Mouse (Mus musculus) limb, embryonic 15.5 days (tissue): Measurements from ENCODE around the gene Dnase2b. TPM values are rescaled to one million over a fixed set of nuclear protein-coding genes. Genes with fewer than 3 reads are reported as not detected.

Experiments
- ATAC-seq: fragments of 200-750 bp; cut with Nextera tagmentation; 2 replicates; pipeline ENCODE4 v1.8.0; 2017; ENCODE audit warnings: low read depth, moderate TSS enrichment; ENCODE audit not compliant: insufficient number of reproducible peaks, low FRiP score, low TSS enrichment
- H3K27ac ChIP-seq: fragments of 300-500 bp; sonication (generic); 2 replicates; pipeline ENCODE4 v1.5.1; 2015; ENCODE audit warnings: moderate library complexity, mild to moderate bottlenecking, inconsistent platforms
- H3K27me3 ChIP-seq: fragments of 300-500 bp; sonication (generic); 2 replicates; pipeline ENCODE4 v1.6.1; 2015; ENCODE audit warnings: inconsistent platforms
- H3K36me3 ChIP-seq: fragments of 300-500 bp; sonication (generic); 2 replicates; pipeline ENCODE4 v1.6.1; 2015; ENCODE audit warnings: inconsistent platforms
- H3K4me1 ChIP-seq: fragments of 300-500 bp; sonication (generic); 2 replicates; pipeline ENCODE4 v1.6.1; 2015; ENCODE audit warnings: inconsistent platforms
- H3K4me2 ChIP-seq: fragments of 300-500 bp; sonication (generic); 2 replicates; pipeline ENCODE4 v1.6.1; 2015; ENCODE audit warnings: mild to moderate bottlenecking, inconsistent platforms
- H3K4me3 ChIP-seq: fragments of 300-500 bp; sonication (generic); 2 replicates; pipeline ENCODE4 v1.5.1; 2015; ENCODE audit warnings: mild to moderate bottlenecking, inconsistent platforms
- H3K9ac ChIP-seq: fragments of 300-500 bp; sonication (generic); 2 replicates; pipeline ENCODE4 v1.6.1; 2015; ENCODE audit warnings: inconsistent platforms
- H3K9me3 ChIP-seq: fragments of 300-500 bp; sonication (generic); 2 replicates; pipeline ENCODE4 v1.6.1; 2016; ENCODE audit warnings: inconsistent platforms
- WGBS: fragments of 180-500 bp; shearing (Covaris S2); methylation state at CpG from one replicate; pipeline ENCODE4 v1.1.7; 2015; 5-methylcytosine and 5-hydroxymethylcytosine counted together
- polyA plus RNA-seq: library from polyadenylated mRNA; unstranded; fragments of >200 nt; fragmentation: Nextera tagmentation; extraction: Ambion mirVana; gene quantifications from 2 replicates; pipeline ENCODE4 v1.2.1, GENCODE M21; 2015

The Dnase2b gene
- polyA plus RNA-seq, 1 experiment from 2014 or later, result 0.14 TPM

GRCm38 (mm10) chr3:146586616-146587015 is 28.8 kb downstream of the Dnase2b start:
- no peaks in the 10 kb centered on the region for H3K9me3 ChIP-seq
- H3K4me1 ChIP-seq, result no peaks in the 10 kb centered on the region
- H3K4me2 ChIP-seq, result no peak overlapping the region
- no peak overlapping the region for H3K4me3 ChIP-seq
- ATAC-seq, result no peak
- H3K27ac ChIP-seq, result no peak overlapping the region
- no peak overlapping the region for H3K9ac ChIP-seq
- H3K27me3 ChIP-seq, result no peaks in the 10 kb centered on the region
- 95% methylated on average over 14 of the region's 14 CpGs for WGBS
- no peaks in the 10 kb centered on the region for H3K36me3 ChIP-seq

- Histone ChIP-seq H3K4me3 (no peak overlapping the region), H3K4me2 (no peak overlapping the region), H3K9ac (no peak overlapping the region), H3K4me1 (no peaks in the 10 kb centered on the region), H3K9me3 (no peaks in the 10 kb centered on the region), H3K36me3 (no peaks in the 10 kb centered on the region), H3K27ac (no peak overlapping the region), H3K27me3 (no peaks in the 10 kb centered on the region)
- ATAC-seq, result no peak
- WGBS, result 51% methylated on average over 5 of the region's 5 CpGs
Observed at GRCm38 (mm10) chr3:146583908-146584307, 31.5 kb downstream of the Dnase2b start.

- H3K36me3 ChIP-seq, result no peaks in the 10 kb centered on the region
- H3K9me3 ChIP-seq, result no peaks in the 10 kb centered on the region
- H3K4me3 ChIP-seq, result no peak overlapping the region
- no peak overlapping the region for H3K27ac ChIP-seq
- no peaks in the 10 kb centered on the region for H3K4me1 ChIP-seq
- no peak for ATAC-seq
- 79% methylated on average over 4 of the region's 4 CpGs for WGBS
- no peak overlapping the region for H3K4me2 ChIP-seq
- H3K27me3 ChIP-seq, result no peaks in the 10 kb centered on the region
- no peak overlapping the region for H3K9ac ChIP-seq
Observed at GRCm38 (mm10) chr3:146583478-146583877, 31.9 kb downstream of the Dnase2b start.

GRCm38 (mm10) chr3:146580039-146580729 is 35.2 kb downstream of the Dnase2b start:
- WGBS, result 85% methylated on average over 3 of the region's 3 CpGs
- Histone ChIP-seq H3K4me2 (no peak overlapping the region), H3K9ac (no peak overlapping the region), H3K27ac (no peak overlapping the region), H3K4me1 (no peaks in the 10 kb centered on the region), H3K4me3 (no peak overlapping the region), H3K27me3 (no peaks in the 10 kb centered on the region), H3K36me3 (no peaks in the 10 kb centered on the region), H3K9me3 (no peaks in the 10 kb centered on the region)
- no peak for ATAC-seq

- H3K4me2 ChIP-seq, result no peak overlapping the region
- no peak overlapping the region for H3K27ac ChIP-seq
- H3K4me3 ChIP-seq, result no peak overlapping the region
- no peaks in the 10 kb centered on the region for H3K27me3 ChIP-seq
- no peaks in the 10 kb centered on the region for H3K9me3 ChIP-seq
- H3K9ac ChIP-seq, result no peak overlapping the region
- ATAC-seq, result no peak
- WGBS, result 67% methylated on average over 2 of the region's 2 CpGs
- no peaks in the 10 kb centered on the region for H3K36me3 ChIP-seq
- H3K4me1 ChIP-seq, result no peaks in the 10 kb centered on the region
Observed at GRCm38 (mm10) chr3:146577591-146577990, 37.8 kb downstream of the Dnase2b start.

- Histone ChIP-seq H3K9me3 (no peaks in the 10 kb centered on the region), H3K4me2 (no peak overlapping the region), H3K4me3 (no peak overlapping the region), H3K27me3 (no peaks in the 10 kb centered on the region), H3K4me1 (no peaks in the 10 kb centered on the region), H3K9ac (no peak overlapping the region), H3K27ac (no peak overlapping the region), H3K36me3 (no peaks in the 10 kb centered on the region)
- ATAC-seq, result no peak
- 63% methylated on average over 1 of the region's 1 CpGs for WGBS
Observed at GRCm38 (mm10) chr3:146571341-146571740, 44.1 kb downstream of the Dnase2b start.

GRCm38 (mm10) chr3:146570939-146571338 is 44.5 kb downstream of the Dnase2b start:
- H3K9ac ChIP-seq, result no peak overlapping the region
- no peaks in the 10 kb centered on the region for H3K4me1 ChIP-seq
- no peaks in the 10 kb centered on the region for H3K36me3 ChIP-seq
- H3K27ac ChIP-seq, result no peak overlapping the region
- 87% methylated on average over 6 of the region's 6 CpGs for WGBS
- H3K4me2 ChIP-seq, result no peak overlapping the region
- H3K27me3 ChIP-seq, result no peaks in the 10 kb centered on the region
- ATAC-seq, result no peak
- no peak overlapping the region for H3K4me3 ChIP-seq
- no peaks in the 10 kb centered on the region for H3K9me3 ChIP-seq

GRCm38 (mm10) chr3:146570148-146570782 is 45.1 kb downstream of the Dnase2b start, which contains the start of gene Uox:
Gene Uox (plus strand): TSS chr3:146570426.
- no peak within 1 kb of the TSS for H3K4me2 ChIP-seq
- H3K27me3 ChIP-seq, result no peaks in the 10 kb centered on the region
- 83% methylated on average over 10 of the region's 10 CpGs for WGBS
- H3K27ac ChIP-seq, result no peak within 1 kb of the TSS
- no peaks in the 10 kb centered on the region for H3K9me3 ChIP-seq
- ATAC-seq, result no peak
- no peaks in the 10 kb centered on the region for H3K36me3 ChIP-seq
- H3K4me1 ChIP-seq, result no peaks in the 10 kb centered on the region
- no peak within 1 kb of the TSS for H3K9ac ChIP-seq
- no peak within 1 kb of the TSS for H3K4me3 ChIP-seq

GRCm38 (mm10) chr3:146569594-146569993 is 45.8 kb downstream of the Dnase2b start:
- Histone ChIP-seq H3K36me3 (no peaks in the 10 kb centered on the region), H3K4me2 (no peak overlapping the region), H3K9me3 (no peaks in the 10 kb centered on the region), H3K27me3 (no peaks in the 10 kb centered on the region), H3K4me1 (no peaks in the 10 kb centered on the region), H3K9ac (no peak overlapping the region), H3K4me3 (no peak overlapping the region), H3K27ac (no peak overlapping the region)
- WGBS, result 95% methylated on average over 3 of the region's 3 CpGs
- ATAC-seq, result no peak

GRCm38 (mm10) chr3:146567884-146568530 is 47.4 kb downstream of the Dnase2b start:
- ATAC-seq, result no peak

GRCm38 (mm10) chr3:146567366-146567765 is 48.0 kb downstream of the Dnase2b start:
- Histone ChIP-seq H3K9me3 (no peaks in the 10 kb centered on the region), H3K36me3 (no peaks in the 10 kb centered on the region), H3K4me3 (no peak overlapping the region), H3K27me3 (no peaks in the 10 kb centered on the region), H3K27ac (no peak overlapping the region), H3K4me2 (no peak overlapping the region), H3K9ac (no peak overlapping the region), H3K4me1 (no peaks in the 10 kb centered on the region)
- no peak for ATAC-seq
- 55% methylated on average over 7 of the region's 7 CpGs for WGBS

More at GRCm38 (mm10) chr3:146567884-146568530, 47.4 kb downstream of the Dnase2b start:
- Histone ChIP-seq H3K9me3 (no peaks in the 10 kb centered on the region), H3K9ac (no peak overlapping the region), H3K4me1 (no peaks in the 10 kb centered on the region), H3K4me3 (no peak overlapping the region), H3K27ac (no peak overlapping the region), H3K27me3 (no peaks in the 10 kb centered on the region), H3K36me3 (no peaks in the 10 kb centered on the region), H3K4me2 (no peak overlapping the region)
- WGBS, result 52% methylated on average over 9 of the region's 9 CpGs

GRCm38 (mm10) chr3:146565065-146565411 is 50.4 kb downstream of the Dnase2b start:
- ATAC-seq, result no peak
- Histone ChIP-seq H3K9me3 (no peaks in the 10 kb centered on the region), H3K27me3 (no peaks in the 10 kb centered on the region), H3K4me2 (no peak overlapping the region), H3K9ac (no peak overlapping the region), H3K4me3 (no peak overlapping the region), H3K4me1 (no peaks in the 10 kb centered on the region), H3K36me3 (no peaks in the 10 kb centered on the region), H3K27ac (no peak overlapping the region)
- 95% methylated on average over 1 of the region's 1 CpGs for WGBS
